Comparison of ENCODE assay signal across 16 mouse cellular contexts in genomic region chr6:134090378-134090692, GRCm38 (mm10). TPM values are rescaled to one million over a fixed set of nuclear protein-coding genes. Genes with fewer than 3 reads are reported as not detected.
DNase-seq lines count a peak whose midpoint lies in the region; ATAC-seq and TF ChIP-seq lines count a peak whose summit lies in the region.
"Had no signal": no experiment of that assay in that cellular context is flagged by ENCODE, and none has a peak within 500 bp of the region (broad histone marks: within the 10 kb centered on the region; RNA-seq: fewer than 3 reads in every experiment).

No protein-coding gene starts in this region.

- no peak for DNase-seq in gastrocnemius, adult 2 months
- no peak for DNase-seq in gastrocnemius, postnatal 4 days (ENCODE audit: low spot score in 2 of 2)
- no peak for DNase-seq in intestine, embryonic 14.5 days (ENCODE audit: low spot score)
- no peak for DNase-seq in lung, postnatal 0 days (ENCODE audit: low spot score)
- no peak for DNase-seq in lung, postnatal 25 days (ENCODE audit: low spot score)
- DNase-seq in embryo, embryonic 9.5 days (ENCODE audit: extremely low spot score), result no peak
- DNase-seq: cerebellum, adult 9-11 months; kidney, postnatal 25 days; layer of hippocampus, adult 9-11 months had no signal

- ATAC-seq in intestine, embryonic 14.5 days (replicated peaks; ENCODE audit: low FRiP score, low TSS enrichment, low read depth), result 0 out of 2 replicates have a peak, but pooled peaks have one; percentile 38
- no peak for ATAC-seq in intestine, postnatal 0 days
- peak; percentile 33; the same call in 1 of the 2 replicates for ATAC-seq in lung, postnatal 0 days
- peak; percentile 46 for ATAC-seq in intestine, embryonic 16.5 days
- ATAC-seq: hindbrain, postnatal 0 days; midbrain, embryonic 15.5 days had no signal

- peaks cover 3% of the 10 kb centered on the region; the same call in 1 of the 2 replicates for H3K36me3 ChIP-seq in intestine, embryonic 14.5 days (ENCODE audit: control insufficient read depth, insufficient read depth, low read length)
- H3K36me3 ChIP-seq in intestine, postnatal 0 days (ENCODE audit: control insufficient read depth, insufficient read depth), result no peaks in the 10 kb centered on the region; the same call in 1 of the 2 replicates
- no peaks in the 10 kb centered on the region for H3K36me3 ChIP-seq in lung, postnatal 0 days (ENCODE audit: insufficient read depth, low read length)
- peaks cover 7% of the 10 kb centered on the region; the same call in 1 of the 2 replicates for H3K36me3 ChIP-seq in intestine, embryonic 16.5 days (ENCODE audit: control insufficient read depth, insufficient read depth, low read length)
- H3K36me3 ChIP-seq: midbrain, embryonic 15.5 days had no signal

- intact Hi-C loops in gastrocnemius, adult 2 months (cut with DNase I), result no loop called here

- H3K4me1 ChIP-seq in intestine, embryonic 14.5 days (replicated peaks; ENCODE audit: control insufficient read depth, insufficient read depth, low read length), result peaks cover 16% of the 10 kb centered on the region; the same call in 1 of the 2 replicates
- H3K4me1 ChIP-seq in intestine, postnatal 0 days (replicated peaks; ENCODE audit: control insufficient read depth, insufficient read depth, low read length), result peaks cover 5% of the 10 kb centered on the region; the same call in 1 of the 2 replicates
- peaks cover 11% of the 10 kb centered on the region; the same call in 1 of the 2 replicates for H3K4me1 ChIP-seq in lung, postnatal 0 days (ENCODE audit: insufficient read depth, low read depth, low read length)
- peaks cover 23% of the 10 kb centered on the region for H3K4me1 ChIP-seq in intestine, embryonic 16.5 days (ENCODE audit: control insufficient read depth, insufficient read depth, low read length)
- H3K4me1 ChIP-seq: midbrain, embryonic 15.5 days had no signal

- 56% methylated on average over 4 of the region's 4 CpGs for whole genome bisulfite sequencing in intestine, embryonic 14.5 days
- 41% methylated on average over 4 of the region's 4 CpGs for WGBS in intestine, postnatal 0 days
- WGBS in lung, postnatal 0 days, result 48% methylated on average over 4 of the region's 4 CpGs
- WGBS in intestine, embryonic 16.5 days, result 48% methylated on average over 4 of the region's 4 CpGs

- H3K27me3 ChIP-seq in intestine, embryonic 14.5 days (replicated peaks; ENCODE audit: control insufficient read depth, insufficient read depth, low read length), result no peaks in the 10 kb centered on the region
- no peaks in the 10 kb centered on the region for H3K27me3 ChIP-seq in intestine, postnatal 0 days (replicated peaks; ENCODE audit: control insufficient read depth, insufficient read depth, low read length)
- H3K27me3 ChIP-seq in lung, postnatal 0 days (replicated peaks; ENCODE audit: insufficient read depth, low read length), result no peaks in the 10 kb centered on the region
- H3K27me3 ChIP-seq in intestine, embryonic 16.5 days (replicated peaks; ENCODE audit: control insufficient read depth, insufficient read depth, low read length), result no peaks in the 10 kb centered on the region
- H3K27me3 ChIP-seq: CH12.LX; limb, embryonic 15.5 days; midbrain, embryonic 15.5 days had no signal

- no peak for TF ChIP-seq EP300 in lung, postnatal 0 days (IDR thresholded peaks at IDR 0.05)

- H3K9ac ChIP-seq in intestine, embryonic 14.5 days (ENCODE audit: low read length), result no peak overlapping the region
- no peak overlapping the region for H3K9ac ChIP-seq in intestine, postnatal 0 days (ENCODE audit: low read depth, low read length)
- no peak overlapping the region for H3K9ac ChIP-seq in lung, postnatal 0 days (replicated peaks; ENCODE audit: low read depth)
- H3K9ac ChIP-seq in intestine, embryonic 16.5 days (ENCODE audit: low read depth, low read length), result no peak overlapping the region
- H3K9ac ChIP-seq: limb, embryonic 15.5 days; midbrain, embryonic 15.5 days had no signal

- H3K9me3 ChIP-seq in intestine, embryonic 14.5 days (ENCODE audit: control insufficient read depth, low read length), result no peaks in the 10 kb centered on the region
- H3K9me3 ChIP-seq in intestine, postnatal 0 days (ENCODE audit: control insufficient read depth), result no peaks in the 10 kb centered on the region
- no peaks in the 10 kb centered on the region for H3K9me3 ChIP-seq in lung, postnatal 0 days (ENCODE audit: low read length)
- no peaks in the 10 kb centered on the region for H3K9me3 ChIP-seq in intestine, embryonic 16.5 days (ENCODE audit: control insufficient read depth, low read length)
- H3K9me3 ChIP-seq: forebrain, embryonic 10.5 days; limb, embryonic 15.5 days; midbrain, embryonic 15.5 days had no signal

- no peak for TF ChIP-seq CTCF in gastrocnemius, adult 2 months (IDR thresholded peaks at IDR 0.05)
- no peak for TF ChIP-seq CTCF in intestine, postnatal 0 days (IDR thresholded peaks at IDR 0.05; ENCODE audit: low read depth)
- no peak for TF ChIP-seq CTCF in lung, postnatal 0 days (IDR thresholded peaks at IDR 0.05)

- no peak overlapping the region for H3K4me2 ChIP-seq in intestine, embryonic 14.5 days (ENCODE audit: low read length)
- H3K4me2 ChIP-seq in intestine, postnatal 0 days (replicated peaks; ENCODE audit: low read depth), result no peak overlapping the region
- H3K4me2 ChIP-seq in lung, postnatal 0 days (replicated peaks; ENCODE audit: low read depth, low read length), result no peak overlapping the region
- H3K4me2 ChIP-seq in intestine, embryonic 16.5 days (ENCODE audit: low read depth, low read length), result no peak overlapping the region
- H3K4me2 ChIP-seq: limb, embryonic 15.5 days; midbrain, embryonic 15.5 days had no signal

- H3K27ac ChIP-seq in gastrocnemius, adult 2 months, result peak overlapping the region; percentile 56
- H3K27ac ChIP-seq in intestine, embryonic 14.5 days (ENCODE audit: low read depth), result no peak overlapping the region
- H3K27ac ChIP-seq in intestine, postnatal 0 days (ENCODE audit: low read depth, low read length), result no peak overlapping the region
- H3K27ac ChIP-seq in lung, postnatal 0 days (ENCODE audit: low read length), result no peak overlapping the region
- no peak overlapping the region for H3K27ac ChIP-seq in intestine, embryonic 16.5 days (ENCODE audit: low read length)
- H3K27ac ChIP-seq: forebrain, embryonic 10.5 days; hindbrain, postnatal 0 days; limb, embryonic 15.5 days; midbrain, embryonic 15.5 days had no signal

- no peak overlapping the region for H3K4me3 ChIP-seq in gastrocnemius, adult 2 months
- no peak overlapping the region for H3K4me3 ChIP-seq in intestine, embryonic 14.5 days (ENCODE audit: low read depth, low read length)
- H3K4me3 ChIP-seq in intestine, postnatal 0 days (ENCODE audit: low read depth, low read length), result no peak overlapping the region
- no peak overlapping the region for H3K4me3 ChIP-seq in lung, postnatal 0 days (ENCODE audit: low read depth, low read length)
- H3K4me3 ChIP-seq in intestine, embryonic 16.5 days (ENCODE audit: low read length), result no peak overlapping the region
- H3K4me3 ChIP-seq: forebrain, embryonic 10.5 days; limb, embryonic 15.5 days; midbrain, embryonic 15.5 days had no signal

RNA-seq across cellular contexts. Expression of gene Etv6, which starts 54.8 kb away (rescaled TPM):
- 10 to 100 TPM in 1 of 2 experiments, 1 to 10 TPM in 1; 6.7 to 10.8 TPM for total RNA-seq in gastrocnemius, adult 2 months (2021)
- total RNA-seq in gastrocnemius, postnatal 4 days (2021), result 10 to 100 TPM; 19.4 to 22.4 TPM
- 16.5 and 17.7 TPM in 2 replicates for polyA plus RNA-seq in intestine, embryonic 14.5 days (2014; fragmentation: Nextera tagmentation; extraction: Ambion mirVana)
- polyA plus RNA-seq in intestine, postnatal 0 days (2015; fragmentation: Nextera tagmentation; extraction: Ambion mirVana), result 7.8 and 9.4 TPM in 2 replicates
- polyA plus RNA-seq in lung, postnatal 0 days (2015; fragmentation: Nextera tagmentation; extraction: Ambion mirVana), result 5.5 and 6.2 TPM in 2 replicates
- 10.4 and 10.5 TPM in 2 replicates for polyA plus RNA-seq in intestine, embryonic 16.5 days (2015; fragmentation: Nextera tagmentation; extraction: Ambion mirVana)
